Mouse (Mus musculus) 3T3-L1 (cell line): ENCODE data around the gene Prr5.

ENCODE experiments used
- DNase-seq: peaks from one replicate; pipeline ENCODE4 v3.0.0-alpha.2; 2015; ENCODE audit warnings: low read depth, low spot score

Gene Prr5

GRCm38 (mm10) chr15:84668938-84669747 lies at the start of gene Prr5:
Gene Prr5, plus strand, starts transcription at chr15:84669620.
- no peak for DNase-seq

- DNase-seq, result no peak
Observed at GRCm38 (mm10) chr15:84620028-84620427, 49.4 kb upstream of the Prr5 start.

GRCm38 (mm10) chr15:84621722-84622428 lies 47.5 kb upstream of the Prr5 start:
- no peak for DNase-seq

- DNase-seq, result no peak
Observed at GRCm38 (mm10) chr15:84624870-84625269, 44.5 kb upstream of the Prr5 start.

- no peak for DNase-seq
Observed at GRCm38 (mm10) chr15:84625712-84626414, 43.6 kb upstream of the Prr5 start.

GRCm38 (mm10) chr15:84627308-84627707 lies 42.1 kb upstream of the Prr5 start:
- no peak for DNase-seq

- DNase-seq, result peak; percentile 51
Observed at GRCm38 (mm10) chr15:84629680-84630079, 39.7 kb upstream of the Prr5 start.

- DNase-seq, result peak; percentile 85
Observed at GRCm38 (mm10) chr15:84631560-84631959, 37.9 kb upstream of the Prr5 start.

- DNase-seq, result peak; percentile 63
Observed at GRCm38 (mm10) chr15:84634361-84634760, 35.1 kb upstream of the Prr5 start.

- DNase-seq, result no peak
Observed at GRCm38 (mm10) chr15:84638405-84638804, 31.0 kb upstream of the Prr5 start.

- no peak for DNase-seq
Observed at GRCm38 (mm10) chr15:84639072-84639450, 30.4 kb upstream of the Prr5 start.

GRCm38 (mm10) chr15:84639451-84640136 lies 29.8 kb upstream of the Prr5 start:
- DNase-seq, result no peak

GRCm38 (mm10) chr15:84640722-84641121 lies 28.7 kb upstream of the Prr5 start:
- no peak for DNase-seq

GRCm38 (mm10) chr15:84641127-84641526 lies 28.3 kb upstream of the Prr5 start:
- DNase-seq, result no peak

- peak; percentile 76 for DNase-seq
Observed at GRCm38 (mm10) chr15:84641948-84642347, 27.5 kb upstream of the Prr5 start.

- no peak for DNase-seq
Observed at GRCm38 (mm10) chr15:84643178-84643577, 26.2 kb upstream of the Prr5 start.

- no peak for DNase-seq
Observed at GRCm38 (mm10) chr15:84651481-84651880, 17.9 kb upstream of the Prr5 start.

GRCm38 (mm10) chr15:84653151-84653550 lies 16.3 kb upstream of the Prr5 start:
- no peak for DNase-seq

- DNase-seq, result peak; percentile 97
Observed at GRCm38 (mm10) chr15:84653979-84654966, 15.1 kb upstream of the Prr5 start.

GRCm38 (mm10) chr15:84654975-84655374 lies 14.4 kb upstream of the Prr5 start:
- DNase-seq, result no peak

- no peak for DNase-seq
Observed at GRCm38 (mm10) chr15:84656689-84657088, 12.7 kb upstream of the Prr5 start.
